Mouse (Mus musculus) thymus, postnatal 10 days (tissue): ENCODE data around the gene Dusp14.

Experiments
- DNase-seq, 2 experiments: peaks; one replicate each; pipeline ENCODE4 v3.0.0; 2021; ENCODE audit warnings: low spot score in 2 of 2

The Dusp14 gene

DNA sequence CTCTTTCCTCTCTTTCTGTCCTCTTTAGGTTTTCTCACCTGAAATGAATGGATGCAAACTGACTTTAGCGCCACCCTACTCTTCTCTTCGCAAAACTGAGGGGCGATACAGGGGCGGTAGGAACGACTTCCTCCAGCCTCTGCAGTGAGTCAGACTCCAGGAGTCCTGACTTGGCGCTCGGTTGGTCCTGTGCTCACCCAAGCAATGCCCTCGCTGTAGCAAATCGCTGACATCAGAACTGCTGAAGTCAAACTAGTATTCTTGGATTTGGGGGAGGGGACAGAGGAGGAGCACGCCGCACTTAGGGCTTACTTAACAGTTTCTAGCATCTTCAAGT is at the start of gene Dusp14:
Dusp14 (minus strand) TSS at position 228 of the 337 bp plus-strand sequence.
- no peak for DNase-seq

DNA sequence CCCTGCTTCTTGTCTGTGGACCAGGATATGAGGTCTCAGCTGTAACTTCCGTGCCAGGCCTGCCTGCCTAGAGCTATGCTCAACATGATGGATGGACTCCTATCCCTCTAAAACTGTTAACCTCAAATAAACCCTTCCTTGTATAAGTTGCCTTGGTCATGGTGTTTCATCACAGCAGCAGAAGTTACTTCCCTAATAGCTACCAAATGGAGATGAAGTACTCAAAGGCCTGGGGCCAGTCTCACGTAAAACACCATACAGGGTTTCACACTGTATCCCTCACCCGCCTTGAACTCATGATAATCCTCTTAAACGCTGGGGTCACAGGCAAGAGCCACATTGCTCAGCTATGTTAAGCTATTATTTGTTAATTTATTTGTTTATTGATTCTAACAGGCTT is 48.4 kb upstream of the Dusp14 start:
- DNase-seq = no peak

DNA sequence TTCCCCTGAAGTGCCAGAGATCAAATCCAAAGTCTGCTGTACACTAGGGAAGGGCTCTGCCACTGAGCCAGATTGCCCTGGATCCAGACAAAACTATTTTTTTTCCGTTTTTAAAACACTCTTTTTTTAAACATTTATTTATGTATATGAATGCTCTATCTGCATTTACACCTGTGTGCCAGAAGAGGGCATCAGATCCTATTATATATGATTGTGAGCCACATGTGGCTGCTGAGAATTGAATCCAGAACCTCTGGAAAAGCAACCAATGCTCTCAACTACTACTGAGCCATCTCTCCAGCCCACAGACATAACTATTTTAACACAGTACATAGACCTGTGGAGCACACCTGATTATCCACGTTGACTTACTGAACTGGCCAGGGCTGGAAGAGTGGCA is 47.2 kb upstream of the Dusp14 start:
- DNase-seq = no peak

- no peak for DNase-seq
Measured at GRCm38 (mm10) chr11:84115646-84116045, 46.6 kb upstream of the Dusp14 start.

DNA sequence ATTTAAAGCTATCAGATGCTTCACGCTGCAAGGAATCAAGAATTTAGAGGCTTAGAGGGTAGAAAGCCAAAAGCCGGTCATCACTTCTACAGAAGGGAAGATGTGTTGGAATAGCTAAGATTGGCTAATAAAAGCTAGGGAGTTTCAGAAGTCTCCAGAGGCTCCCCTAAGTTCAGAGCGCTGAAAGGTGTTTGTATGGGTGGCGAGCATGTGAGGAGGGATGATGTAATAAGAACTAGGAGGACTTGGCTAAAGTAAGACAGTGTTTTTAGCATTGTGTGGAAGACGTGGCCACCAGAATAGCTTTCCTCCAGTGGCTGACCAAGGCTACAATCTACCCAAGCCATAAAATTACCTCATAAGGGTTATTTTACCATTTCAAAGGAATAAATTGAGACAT is 44.6 kb upstream of the Dusp14 start:
- DNase-seq = no peak

DNA sequence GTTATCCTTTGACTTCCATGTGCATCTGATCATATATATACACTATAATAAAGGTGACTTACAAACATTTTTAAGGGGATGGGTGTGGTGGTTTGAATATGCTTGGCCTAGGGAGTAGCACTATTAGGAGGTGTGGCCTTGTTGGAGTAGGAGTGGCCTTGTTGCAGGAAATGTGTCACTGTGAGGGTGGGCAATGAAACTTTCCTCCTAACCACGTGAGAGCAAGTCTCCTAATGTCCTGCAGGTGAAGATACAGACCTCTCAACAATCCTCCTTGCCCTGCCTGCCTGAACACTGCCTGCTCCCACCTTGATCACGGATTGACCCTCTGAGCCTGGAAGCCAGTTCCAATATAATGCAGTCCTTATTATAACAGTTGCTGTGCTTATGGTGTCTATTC is 38.1 kb upstream of the Dusp14 start:
- DNase-seq = no peak

DNA sequence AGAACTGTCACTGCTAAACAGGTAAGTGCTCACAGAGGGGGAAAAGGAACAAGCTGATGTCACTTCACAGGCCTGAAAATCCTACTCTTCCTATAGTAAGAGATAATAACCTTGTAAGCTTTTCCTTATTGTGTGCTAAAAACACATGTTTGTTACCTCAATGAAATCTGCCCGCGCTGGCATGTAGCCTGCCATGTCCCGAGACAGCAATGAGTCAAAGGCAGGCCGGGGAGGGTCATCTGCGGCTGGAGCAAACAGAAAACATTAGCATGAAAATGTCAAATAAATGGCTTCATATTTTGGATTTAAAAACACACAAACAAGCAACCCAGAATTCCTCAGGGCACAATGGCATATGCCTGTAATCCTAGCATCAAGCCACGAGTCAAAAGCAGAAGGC is 35.0 kb upstream of the Dusp14 start:
- DNase-seq = no peak

DNA sequence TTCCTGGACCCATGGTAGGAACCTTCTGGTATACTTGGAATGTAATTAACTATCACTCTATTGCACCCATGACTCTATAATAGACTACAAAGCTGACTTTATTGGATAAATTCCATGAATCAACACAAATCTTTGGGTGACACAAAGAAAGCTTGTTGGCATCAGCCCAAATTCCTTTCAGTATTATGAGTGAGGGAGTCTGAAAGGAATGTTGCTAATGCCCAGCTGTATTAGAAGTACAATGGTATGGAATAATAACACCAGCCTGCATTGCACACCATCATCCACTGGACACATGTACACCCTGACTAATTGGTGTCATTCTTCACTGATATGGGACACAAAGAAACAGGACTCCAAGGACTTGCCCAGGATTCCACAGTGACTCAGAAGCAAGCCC is 32.1 kb upstream of the Dusp14 start:
- DNase-seq = no peak

GRCm38 (mm10) chr11:84097251-84097998 is 28.4 kb upstream of the Dusp14 start:
- DNase-seq = no peak

GRCm38 (mm10) chr11:84095084-84095483 is 26.0 kb upstream of the Dusp14 start:
- DNase-seq = no peak

DNA sequence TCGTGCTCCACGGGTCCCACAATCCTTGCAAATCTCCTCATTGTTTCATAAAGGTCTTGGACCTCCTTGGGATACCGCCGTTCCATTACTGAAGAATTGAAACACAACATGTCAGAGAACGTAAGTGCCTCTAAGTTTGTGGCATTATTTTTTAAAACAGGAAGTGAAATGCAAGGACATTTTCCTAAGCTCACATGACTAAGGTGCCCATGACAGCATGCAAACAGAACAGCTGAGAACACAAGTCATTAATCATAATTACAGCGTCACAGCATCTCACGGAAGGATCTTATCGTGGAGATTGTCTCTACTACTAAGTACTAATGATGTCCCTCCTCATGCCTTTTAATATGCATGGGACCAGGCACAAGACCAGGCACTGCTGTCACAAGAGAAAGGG is 21.5 kb upstream of the Dusp14 start:
- DNase-seq = no peak

GRCm38 (mm10) chr11:84081901-84082300 is 12.8 kb upstream of the Dusp14 start:
- no peak for DNase-seq

DNA sequence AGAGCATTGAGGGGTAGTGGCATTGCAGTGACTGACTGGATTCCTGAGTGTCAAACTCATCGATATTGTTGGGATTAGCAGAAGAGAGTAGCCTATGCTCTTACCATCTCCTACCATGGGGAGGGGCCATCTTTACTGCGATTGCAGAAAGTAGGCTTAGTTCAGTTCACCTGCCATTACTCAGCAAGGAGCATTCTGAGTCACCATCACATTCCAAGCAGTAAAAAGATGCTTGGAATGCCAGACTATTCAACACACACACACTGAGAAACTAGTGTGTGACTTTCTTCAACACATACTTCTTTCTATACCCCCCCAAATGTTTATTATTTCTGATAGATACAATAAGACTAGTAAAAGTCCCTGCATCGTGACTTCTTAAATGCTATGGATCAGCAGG is 11.3 kb upstream of the Dusp14 start:
- DNase-seq = no peak

- no peak for DNase-seq
Measured at GRCm38 (mm10) chr11:84079887-84080286, 10.8 kb upstream of the Dusp14 start.

- no peak for DNase-seq
Measured at GRCm38 (mm10) chr11:84079361-84079760, 10.3 kb upstream of the Dusp14 start.

DNA sequence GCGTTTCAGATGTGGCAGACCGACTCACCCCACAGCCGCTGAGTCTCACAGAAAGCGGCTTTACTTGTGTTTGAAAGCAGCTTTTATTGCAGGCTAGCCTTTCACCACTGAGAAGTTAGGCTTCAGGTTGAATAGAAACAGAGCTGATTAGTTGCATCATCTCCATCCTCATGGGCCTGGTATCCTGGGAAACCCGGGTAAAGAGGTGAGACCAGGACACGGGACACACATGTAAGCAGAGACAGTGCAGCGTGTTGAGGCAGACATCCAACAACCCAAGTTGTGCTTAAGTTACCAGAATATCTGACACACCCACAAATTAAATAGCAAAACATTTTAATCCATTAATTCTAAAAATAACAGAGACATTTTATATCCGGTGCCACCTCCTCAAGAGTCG is 9.5 kb upstream of the Dusp14 start:
- no peak for DNase-seq

GRCm38 (mm10) chr11:84077008-84077407 is 7.9 kb upstream of the Dusp14 start:
- no peak for DNase-seq

- DNase-seq = no peak
Measured at GRCm38 (mm10) chr11:84073816-84074764, 5.0 kb upstream of the Dusp14 start.

DNA sequence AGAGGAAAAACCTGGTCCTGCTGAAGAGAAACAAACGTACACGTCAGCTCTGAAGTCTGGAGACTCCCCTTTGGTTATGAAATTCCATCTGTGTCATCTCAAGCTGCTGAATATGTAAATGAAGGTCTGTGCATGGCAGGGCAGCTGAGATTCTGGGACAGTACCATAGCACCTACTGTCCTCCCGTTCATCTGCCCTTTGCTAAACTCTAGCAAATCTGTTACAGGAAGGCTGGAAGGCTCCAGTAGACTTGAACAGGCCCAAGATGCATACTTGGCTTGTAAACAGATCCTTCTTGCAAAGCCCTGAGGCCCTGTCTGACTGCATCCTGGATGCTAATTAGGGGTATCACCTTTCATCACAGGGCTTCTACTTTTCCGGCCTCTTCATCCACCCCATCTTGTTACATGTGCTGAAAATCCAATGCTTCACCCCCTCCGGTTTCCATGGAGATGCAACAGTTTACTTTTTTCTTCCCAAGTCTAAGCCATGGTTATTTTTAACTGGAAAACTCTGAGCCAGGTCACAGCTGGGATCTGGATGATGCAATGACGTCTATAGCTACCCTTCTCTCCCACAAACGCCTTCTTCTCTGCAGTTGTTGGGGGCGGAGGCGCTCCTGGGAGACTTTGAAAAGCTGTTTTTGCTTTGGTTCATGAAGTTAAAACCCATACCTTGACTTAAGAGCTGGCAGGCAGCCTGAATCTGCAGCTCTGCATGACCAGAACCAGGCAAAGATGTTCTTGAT is 4.0 kb upstream of the Dusp14 start:
- DNase-seq = no peak

- peak; percentile 12 to 47 for DNase-seq
Measured at GRCm38 (mm10) chr11:84068191-84069033, 649 bp downstream of the Dusp14 start.

GRCm38 (mm10) chr11:84067720-84068190 is 1.3 kb downstream of the Dusp14 start:
- DNase-seq = no peak
